Mouse (Mus musculus) neutrophil, adult 65 days (primary cell): Measurements from ENCODE around the gene 9430097D07Rik. TPM values are rescaled to one million over a fixed set of nuclear protein-coding genes. Genes with fewer than 3 reads are reported as not detected.

Source experiments
- total RNA-seq: library from RNA; stranded (reverse); gene quantifications from 2 replicates; pipeline ENCODE4 v1.2.4, GENCODE M21; 2023

The 9430097D07Rik gene
- not detected in 2 replicates for total RNA-seq

GRCm38 (mm10) chr2:32575586-32576160, at the start of gene 9430097D07Rik:
Gene 9430097D07Rik, minus strand, starts transcription at chr2:32575684.

GRCm38 (mm10) chr2:32621517-32621859, 46.0 kb upstream of the 9430097D07Rik start, which contains the start of gene Ak1:
Gene Ak1, plus strand, starts transcription at chr2:32621758.

GRCm38 (mm10) chr2:32599409-32599808, 23.9 kb upstream of the 9430097D07Rik start, which contains the start of gene St6galnac6:
Gene St6galnac6, plus strand, starts transcription at chr2:32599709.

GRCm38 (mm10) chr2:32586871-32587351, 11.4 kb upstream of the 9430097D07Rik start, which contains the start of gene St6galnac4:
Gene St6galnac4, plus strand, starts transcription at chr2:32587095.

GRCm38 (mm10) chr2:32574497-32574896, 987 bp downstream of the 9430097D07Rik start, which contains the start of gene Pip5kl1:
Gene Pip5kl1, plus strand, starts transcription at chr2:32574797.

GRCm38 (mm10) chr2:32570698-32571494, 4.6 kb downstream of the 9430097D07Rik start, which contains the start of gene Dpm2:
Gene Dpm2, plus strand, starts transcription at chr2:32570858.

GRCm38 (mm10) chr2:32534733-32535471, 40.6 kb downstream of the 9430097D07Rik start, which contains the start of gene Fam102a:
Gene Fam102a, plus strand, starts transcription at chr2:32535332.

Other genes starting within 250 kb of the 9430097D07Rik start
- gene Ciz1, start 223.4 kb downstream of the 9430097D07Rik start, total RNA-seq = 53.8 and 65.5 TPM in 2 replicates
- not detected in 2 replicates for gene Dnm1, start 222.3 kb downstream of the 9430097D07Rik start, total RNA-seq
- gene 1110008P14Rik, start 193.7 kb downstream of the 9430097D07Rik start, total RNA-seq = 39.5 and 56.7 TPM in 2 replicates
- 6,793 and 10,274 TPM in 2 replicates for gene Lcn2, start 187.4 kb downstream of the 9430097D07Rik start, total RNA-seq
- 13.2 and 14.2 TPM in 2 replicates for gene Ptges2, start 179.8 kb downstream of the 9430097D07Rik start, total RNA-seq
- 3.6 and 4.1 TPM in 2 replicates for gene Naif1, start 125.2 kb downstream of the 9430097D07Rik start, total RNA-seq
- 13.2 and 19.6 TPM in 2 replicates for gene Slc25a25, start 124.2 kb downstream of the 9430097D07Rik start, total RNA-seq
- 16.6 and 20.7 TPM in 2 replicates for gene Fam102a, start 40.4 kb downstream of the 9430097D07Rik start, total RNA-seq
- 45.4 and 46.0 TPM in 2 replicates for gene Dpm2, start 4.8 kb downstream of the 9430097D07Rik start, total RNA-seq
- 0.51 TPM in 1 of 2 replicates, not detected in the other for gene Pip5kl1, start 887 bp downstream of the 9430097D07Rik start, total RNA-seq
- gene St6galnac4, start 11.4 kb upstream of the 9430097D07Rik start, total RNA-seq = 17.9 and 21.5 TPM in 2 replicates
- gene St6galnac6, start 24.0 kb upstream of the 9430097D07Rik start, total RNA-seq = 9.5 and 12.8 TPM in 2 replicates
- gene Ak1, start 46.1 kb upstream of the 9430097D07Rik start, total RNA-seq = 0.60 TPM in 1 of 2 replicates, not detected in the other
- gene Eng, start 70.9 kb upstream of the 9430097D07Rik start, total RNA-seq = 5.4 and 6.0 TPM in 2 replicates
- gene Fpgs, start 128.5 kb upstream of the 9430097D07Rik start, total RNA-seq = 3.9 and 6.7 TPM in 2 replicates
- 186 and 243 TPM in 2 replicates for gene Cdk9, start 137.4 kb upstream of the 9430097D07Rik start, total RNA-seq
- gene Sh2d3c, start 145.4 kb upstream of the 9430097D07Rik start, total RNA-seq = 306 and 450 TPM in 2 replicates
- not detected in 2 replicates for gene 6330409D20Rik, start 165.3 kb upstream of the 9430097D07Rik start, total RNA-seq
- gene Tor2a, start 181.6 kb upstream of the 9430097D07Rik start, total RNA-seq = 15.4 and 20.8 TPM in 2 replicates
- gene Ttc16, start 199.9 kb upstream of the 9430097D07Rik start, total RNA-seq = not detected in 2 replicates
- gene Ptrh1, start 200.1 kb upstream of the 9430097D07Rik start, total RNA-seq = 0.69 and 1.9 TPM in 2 replicates
- not detected in 2 replicates for gene Cfap157, start 208.7 kb upstream of the 9430097D07Rik start, total RNA-seq